ENCODE assay signal across 8 mouse cellular contexts in the genomic region with DNA sequence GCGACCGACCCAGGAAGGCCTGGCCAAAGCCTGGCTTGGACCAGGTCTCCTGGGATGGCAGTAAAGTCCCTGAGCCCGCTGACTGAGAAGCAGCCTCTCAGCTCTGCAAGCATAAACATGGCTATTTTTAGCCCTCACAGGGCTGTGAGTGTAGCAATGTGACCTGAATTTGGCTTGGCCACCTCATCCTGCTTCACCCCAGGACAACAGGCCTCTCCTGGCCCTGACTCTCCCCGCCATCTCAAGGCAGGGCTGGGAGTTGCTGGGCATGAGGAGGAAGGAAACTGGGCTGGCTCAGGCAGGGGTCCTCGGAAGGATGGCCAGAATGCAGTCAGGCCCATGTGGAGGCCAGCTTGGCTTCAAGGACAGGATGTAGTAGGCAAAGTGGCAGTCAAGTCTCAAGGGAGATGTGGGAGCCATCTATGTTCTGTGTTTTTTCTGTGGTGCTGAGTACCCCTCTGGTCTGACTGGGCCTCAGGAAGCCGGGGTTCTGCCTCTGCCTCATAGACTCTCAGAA. TPM values are rescaled to one million over a fixed set of nuclear protein-coding genes. Genes with fewer than 3 reads are reported as not detected.
DNase-seq lines count a peak whose midpoint lies in the region; ATAC-seq and TF ChIP-seq lines count a peak whose summit lies in the region.

No protein-coding gene starts in this region.

- H3K27ac ChIP-seq in liver, adult 2 months (replicated peaks; ENCODE audit: insufficient read depth, low read depth, low read length): peak overlapping the region; percentile 91
- peak overlapping the region; percentile 92 for H3K27ac ChIP-seq in heart, embryonic 16.5 days (ENCODE audit: low read length)
- H3K27ac ChIP-seq in liver, embryonic 12.5 days: peak overlapping the region; percentile 72

- H3K4me3 ChIP-seq in liver, adult 2 months (ENCODE audit: insufficient read depth, low read depth, low read length): no peak overlapping the region
- no peak overlapping the region for H3K4me3 ChIP-seq in heart, embryonic 16.5 days (ENCODE audit: low read length)
- no peak overlapping the region for H3K4me3 ChIP-seq in liver, embryonic 12.5 days

- TF ChIP-seq CTCF in liver, adult 2 months (IDR thresholded peaks at IDR 0.05; ENCODE audit: low read depth, low read length): no peak

- DNase-seq in liver, adult 2 months (ENCODE audit: extremely low read depth, low read depth, low spot score): peak; percentile 92
- no peak for DNase-seq in liver
- DNase-seq in cerebellum, adult 9-10 months: peak; percentile 90
- no peak for DNase-seq in embryo, embryonic 9.5 days (ENCODE audit: extremely low spot score)

- H3K9ac ChIP-seq in liver, adult 2 months (ENCODE audit: low read depth, low read length): peak overlapping the region; percentile 60
- H3K9ac ChIP-seq in heart, embryonic 16.5 days (ENCODE audit: low read length): peak overlapping the region; percentile 64
- H3K9ac ChIP-seq in liver, embryonic 12.5 days: 0 out of 2 replicates have a peak overlapping the region, but pooled peaks have one; percentile 18

- H3K4me2 ChIP-seq in heart, embryonic 16.5 days (ENCODE audit: low read depth, low read length): peak overlapping the region; percentile 35
- H3K4me2 ChIP-seq in liver, embryonic 12.5 days: 0 out of 2 replicates have a peak overlapping the region, but pooled peaks have one; percentile 1

- H3K27me3 ChIP-seq in liver, adult 2 months (ENCODE audit: control insufficient read depth, insufficient read depth, low read length): no peaks in the 10 kb centered on the region
- no peaks in the 10 kb centered on the region for H3K27me3 ChIP-seq in heart, embryonic 16.5 days (ENCODE audit: control insufficient read depth, insufficient read depth, low read length)
- H3K27me3 ChIP-seq in liver, embryonic 12.5 days (replicated peaks): no peaks in the 10 kb centered on the region

- no peak for TF ChIP-seq POLR2A in liver, adult 2 months (IDR thresholded peaks at IDR 0.05; ENCODE audit: extremely low read depth, insufficient read depth, low read length)

- H3K9me3 ChIP-seq in heart, embryonic 16.5 days (replicated peaks; ENCODE audit: control insufficient read depth, low read length): no peaks in the 10 kb centered on the region
- H3K9me3 ChIP-seq in liver, embryonic 12.5 days (replicated peaks): no peaks in the 10 kb centered on the region

- peaks cover 60% of the 10 kb centered on the region; the same call in 1 of the 2 replicates for H3K79me2 ChIP-seq in liver, adult 2 months (ENCODE audit: control insufficient read depth, insufficient read depth, low read length)

- no peaks in the 10 kb centered on the region for H3K36me3 ChIP-seq in liver, adult 2 months (ENCODE audit: control insufficient read depth, insufficient read depth, low read length)
- no peaks in the 10 kb centered on the region for H3K36me3 ChIP-seq in heart, embryonic 16.5 days (ENCODE audit: control insufficient read depth, insufficient read depth)
- no peaks in the 10 kb centered on the region for H3K36me3 ChIP-seq in liver, embryonic 12.5 days

- WGBS in liver, adult 2 months: 18% methylated on average over 6 of the region's 6 CpGs
- WGBS in heart, embryonic 16.5 days: 17% methylated on average over 6 of the region's 6 CpGs
- 55% methylated on average over 6 of the region's 6 CpGs for WGBS in liver, embryonic 12.5 days (ENCODE audit: insufficient replicate concordance)

- H3K4me1 ChIP-seq in liver, adult 2 months (ENCODE audit: control insufficient read depth, insufficient read depth, low read length): peaks cover 69% of the 10 kb centered on the region
- peaks cover 94% of the 10 kb centered on the region for H3K4me1 ChIP-seq in heart, embryonic 16.5 days (ENCODE audit: control insufficient read depth, insufficient read depth, low read length)
- H3K4me1 ChIP-seq in liver, embryonic 12.5 days: peaks cover 100% of the 10 kb centered on the region

- ATAC-seq in heart, embryonic 16.5 days (replicated peaks; ENCODE audit: extremely low read depth, insufficient read depth, low FRiP score): peak; percentile 65
- ATAC-seq in liver, embryonic 12.5 days: no peak
- ATAC-seq in neutrophil, adult 5-6 weeks (ENCODE audit: extremely low read depth, insufficient number of reproducible peaks, low FRiP score, poor library complexity, severe bottlenecking): peak; percentile 26; the same call in 1 of the 2 replicates
- ATAC-seq in activated CD4-positive, CD25-positive, alpha-beta regulatory T cell, adult 4 months: no peak

RNA-seq across cellular contexts. Expression of gene Zmiz1, which starts 29.2 kb away (rescaled TPM):
- 5.3 and 10.1 TPM in 2 replicates for total RNA-seq in liver, adult 2 months (2014; rRNA removed)
- 10.2 and 11.0 TPM in 2 replicates for polyA plus RNA-seq in liver, adult 2 months (2012; rRNA removed)
- 20.6 and 22.6 TPM in 2 replicates for polyA plus RNA-seq in heart, embryonic 16.5 days (2015; fragmentation: Nextera tagmentation; extraction: Ambion mirVana)
- 9.1 and 10.2 TPM in 2 replicates for polyA plus RNA-seq in liver, embryonic 12.5 days (2016; fragmentation: Nextera tagmentation; extraction: Ambion mirVana)
- total RNA-seq in neutrophil, adult 5-6 weeks (2017): 18.7 and 21.6 TPM in 2 replicates
- 10 to 100 TPM; 23.8 to 27.9 TPM for polyA plus RNA-seq in activated CD4-positive, CD25-positive, alpha-beta regulatory T cell, adult 4 months (2017; shearing (Covaris generic))

Comparison
In these comparisons a context has a peak if more than half of its experiments do, and no peak if none do; other contexts are left out.
1. DNase-seq: peak in liver, adult 2 months (single experiment) and cerebellum, adult 9-10 months (single experiment); none in liver (single experiment) and embryo, embryonic 9.5 days (single experiment).
2. ATAC-seq: peak in heart, embryonic 16.5 days (single experiment) and neutrophil, adult 5-6 weeks (single experiment); none in liver, embryonic 12.5 days (single experiment) and activated CD4-positive, CD25-positive, alpha-beta regulatory T cell, adult 4 months (single experiment).
3. Peak in every context shown above with its lines, with median percentiles within 50 percentile points of each other: H3K27ac ChIP-seq and H3K9ac ChIP-seq.